Mouse (Mus musculus) mouse embryonic stem cell (cell line): ENCODE measurements around the gene Myo18a.

Experiments used
- in situ Hi-C, 2 experiments: fragments of 300-500 bp; cut with MboI; formaldehyde crosslinking; loops; 1 replicate in 1 of 2; 3 replicates in 1 of 2; pipeline ENCODE4 v1.14.3; 2019 to 2020; ENCODE audit warnings: low sequenced_read_pairs in 2 of 2, low pct_unique_long_range_greater_than_20kb in 1 of 2, mixed read lengths in 1 of 2; ENCODE audit not compliant: unreplicated experiment in 1 of 2

The Myo18a gene

GRCm38 (mm10) chr11:77790286-77790685 is 27.2 kb downstream of the Myo18a start:
- in situ Hi-C loops: loop anchor here in 1 of 2 experiments (10.0 kb wide), 1 partner anchor 45 kb away; no protein-coding TSS in a partner anchor

- in situ Hi-C loops: loop anchor here in 1 of 2 experiments (10.0 kb wide), 1 partner anchor 46 kb away; no protein-coding TSS in a partner anchor
Measured at GRCm38 (mm10) chr11:77791241-77791727, 28.2 kb downstream of the Myo18a start.

GRCm38 (mm10) chr11:77791752-77792565 is 28.9 kb downstream of the Myo18a start:
- in situ Hi-C loops: loop anchor here in 1 of 2 experiments (10.0 kb wide), 1 partner anchor 47 kb away; no protein-coding TSS in a partner anchor

GRCm38 (mm10) chr11:77792566-77792909 is 29.5 kb downstream of the Myo18a start:
- in situ Hi-C loops: loop anchor here in 1 of 2 experiments (10.0 kb wide), 1 partner anchor 48 kb away; no protein-coding TSS in a partner anchor

- in situ Hi-C loops: loop anchor here in 1 of 2 experiments (10.0 kb wide), 1 partner anchor 49 kb away; no protein-coding TSS in a partner anchor
Measured at GRCm38 (mm10) chr11:77793238-77793930, 30.3 kb downstream of the Myo18a start.

- in situ Hi-C loops: loop anchor here in 1 of 2 experiments (10.0 kb wide), 1 partner anchor 50 kb away; no protein-coding TSS in a partner anchor
Measured at GRCm38 (mm10) chr11:77795216-77795615, 32.2 kb downstream of the Myo18a start.

GRCm38 (mm10) chr11:77800491-77800868 is 37.4 kb downstream of the Myo18a start:
- in situ Hi-C loops: no loop called here

GRCm38 (mm10) chr11:77800869-77801701 is 38.0 kb downstream of the Myo18a start:
- in situ Hi-C loops: no loop called here

- in situ Hi-C loops: no loop called here
Measured at GRCm38 (mm10) chr11:77802341-77802865, 39.4 kb downstream of the Myo18a start.

GRCm38 (mm10) chr11:77806218-77806617 is 43.2 kb downstream of the Myo18a start:
- in situ Hi-C loops: no loop called here

GRCm38 (mm10) chr11:77806855-77807254 is 43.8 kb downstream of the Myo18a start:
- in situ Hi-C loops: no loop called here

- in situ Hi-C loops: no loop called here
Measured at GRCm38 (mm10) chr11:77808051-77808465, 45.0 kb downstream of the Myo18a start.

- in situ Hi-C loops: no loop called here
Measured at GRCm38 (mm10) chr11:77809215-77809614, 46.2 kb downstream of the Myo18a start.

- in situ Hi-C loops: loop anchor here in 1 of 2 experiments (10.0 kb wide), 1 partner anchor 285 kb away; no protein-coding TSS in a partner anchor
Measured at GRCm38 (mm10) chr11:77810018-77810417, 47.0 kb downstream of the Myo18a start.

GRCm38 (mm10) chr11:77813969-77814368 is 50.9 kb downstream of the Myo18a start:
- in situ Hi-C loops: loop anchor here in 1 of 2 experiments (10.0 kb wide), 1 partner anchor 289 kb away; no protein-coding TSS in a partner anchor

GRCm38 (mm10) chr11:77816003-77816402 is 53.0 kb downstream of the Myo18a start:
- in situ Hi-C loops: loop anchor here in 1 of 2 experiments (5.0 to 10.0 kb wide), 2 partner anchors 74 to 291 kb away; no protein-coding TSS in a partner anchor

- in situ Hi-C loops: no loop called here
Measured at GRCm38 (mm10) chr11:77821648-77822047, 58.6 kb downstream of the Myo18a start.

- in situ Hi-C loops: no loop called here
Measured at GRCm38 (mm10) chr11:77822781-77823180, 59.7 kb downstream of the Myo18a start.
